Mouse (Mus musculus): ENCODE data around the gene Ptgr1. TPM values are rescaled to one million over a fixed set of nuclear protein-coding genes. Genes with fewer than 3 reads are reported as not detected.

Ptgr1 gene
- polyA plus RNA-seq (2012; fragmentation: generic; extraction: Trizol) = 20.6 TPM

DNA sequence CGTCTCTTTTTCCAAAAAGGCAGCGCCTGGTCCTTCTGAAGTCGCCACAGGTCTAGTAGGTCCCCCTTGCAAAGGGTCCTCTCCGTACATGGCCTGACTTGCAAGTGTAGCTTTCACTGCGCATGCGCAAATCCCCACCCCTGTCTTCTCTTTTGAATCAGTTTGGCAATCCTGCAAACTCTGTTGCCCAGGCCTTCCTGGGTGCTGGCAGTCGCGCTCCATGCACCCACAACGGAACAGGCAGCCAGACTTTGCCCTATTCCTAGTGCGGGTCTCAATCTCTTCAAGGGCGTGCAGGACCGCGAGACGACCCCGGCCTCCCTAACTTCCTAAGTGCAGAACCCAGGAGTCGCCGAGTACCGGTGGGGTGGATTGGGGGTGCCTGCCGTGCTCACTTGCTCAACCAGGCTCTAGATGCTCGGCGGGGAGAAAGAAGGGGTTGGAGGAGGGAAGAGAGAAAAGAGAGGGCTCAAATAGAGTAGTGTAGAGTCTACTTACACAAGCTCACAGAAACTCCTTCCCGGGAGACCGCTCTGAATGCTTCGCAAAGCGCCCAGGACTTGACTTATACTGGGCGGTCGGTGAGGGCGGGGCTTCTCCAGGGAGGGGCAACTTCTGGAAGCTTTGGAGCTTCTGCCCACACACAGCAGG lies at the start of gene Ptgr1:
Gene Ptgr1, minus strand, starts transcription at position 580 of the 651 bp plus-strand sequence.
- peak within 1 kb of the TSS; percentile 68 for H3K4me2 ChIP-seq (ENCODE audit: low read depth)
- H3K79me2 ChIP-seq (ENCODE audit: control insufficient read depth, insufficient read depth) = no peaks in the 10 kb centered on the region
- peak within 1 kb of the TSS; percentile 35 for H3K4me3 ChIP-seq

DNA sequence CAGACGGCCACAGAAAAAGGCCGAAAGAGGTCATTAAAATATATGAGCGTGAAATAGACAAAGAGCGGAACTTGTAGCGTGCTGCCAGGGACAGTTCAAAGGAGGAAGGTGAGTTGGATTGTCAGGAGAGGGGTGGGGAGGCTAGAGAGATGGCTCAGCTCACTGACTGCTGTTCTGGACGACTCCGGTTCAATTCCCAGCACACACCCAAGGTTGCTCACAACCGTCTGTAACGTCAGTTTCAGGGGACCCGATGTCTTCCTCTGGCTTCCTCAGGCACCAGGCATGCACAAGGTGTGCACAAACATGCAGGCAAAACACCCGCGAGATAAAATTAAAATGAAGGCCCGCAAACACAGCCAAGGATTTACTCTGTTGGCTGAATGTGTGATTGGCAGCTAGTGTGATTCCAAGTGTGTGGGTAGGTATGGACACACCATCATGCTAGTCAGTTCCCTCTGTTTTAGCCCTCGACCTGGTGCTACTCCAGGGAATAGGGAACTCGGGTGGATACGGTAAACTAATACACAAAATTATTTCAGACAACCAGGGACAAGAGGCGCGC lies 48.9 kb upstream of the Ptgr1 start:
- H3K79me2 ChIP-seq (ENCODE audit: control insufficient read depth, insufficient read depth) = peaks cover 20% of the 10 kb centered on the region
- H3K4me2 ChIP-seq (ENCODE audit: low read depth) = peak overlapping the region; percentile 82
- TF ChIP-seq POLR2A (IDR thresholded peaks at IDR 0.05; ENCODE audit: insufficient read length, low read depth) (no peak), MAX (IDR thresholded peaks at IDR 0.05; ENCODE audit: low read depth) (no peak), E2F4 (IDR thresholded peaks at IDR 0.05; ENCODE audit: insufficient read depth) (no peak), CEBPB (IDR thresholded peaks at IDR 0.05; ENCODE audit: insufficient read depth, poor library complexity, severe bottlenecking) (no peak), POLR2AphosphoS2 (IDR thresholded peaks at IDR 0.05; ENCODE audit: insufficient read length, low read depth) (no peak), TCF12 (IDR thresholded peaks at IDR 0.05; ENCODE audit: insufficient read depth, poor library complexity, severe bottlenecking) (no peak), USF1 (IDR thresholded peaks at IDR 0.05; ENCODE audit: low read depth) (no peak), MYOG (IDR thresholded peaks at IDR 0.05; ENCODE audit: control insufficient read depth in 1 of 3, insufficient read depth in 1 of 3, insufficient read length in 2 of 3, low read depth in 2 of 3) (no peak), TCF3 (IDR thresholded peaks at IDR 0.05; ENCODE audit: insufficient read length, low read depth) (no peak)
- peaks cover 9% of the 10 kb centered on the region for H3K36me3 ChIP-seq (ENCODE audit: control insufficient read depth, insufficient read depth)
- peak overlapping the region; percentile 8 for H3ac ChIP-seq (ENCODE audit: control insufficient read depth, insufficient read length)
- peak overlapping the region; percentile 36 for H3K4me3 ChIP-seq
- no peaks in the 10 kb centered on the region for H3K27me3 ChIP-seq (ENCODE audit: control insufficient read depth, insufficient read depth, insufficient read length)

More for the DNA sequence above, at the start of gene Ptgr1:
- no peaks in the 10 kb centered on the region for H3K36me3 ChIP-seq (ENCODE audit: control insufficient read depth, insufficient read depth)
- TF ChIP-seq POLR2A (IDR thresholded peaks at IDR 0.05; ENCODE audit: insufficient read length, low read depth) = peak; percentile 12
- no peak for TF ChIP-seq TCF3 (IDR thresholded peaks at IDR 0.05; ENCODE audit: insufficient read length, low read depth)
- H3ac ChIP-seq (ENCODE audit: control insufficient read depth, insufficient read length) = peak within 1 kb of the TSS; percentile 18
- H3K27me3 ChIP-seq (ENCODE audit: control insufficient read depth, insufficient read depth, insufficient read length) = no peaks in the 10 kb centered on the region

DNA sequence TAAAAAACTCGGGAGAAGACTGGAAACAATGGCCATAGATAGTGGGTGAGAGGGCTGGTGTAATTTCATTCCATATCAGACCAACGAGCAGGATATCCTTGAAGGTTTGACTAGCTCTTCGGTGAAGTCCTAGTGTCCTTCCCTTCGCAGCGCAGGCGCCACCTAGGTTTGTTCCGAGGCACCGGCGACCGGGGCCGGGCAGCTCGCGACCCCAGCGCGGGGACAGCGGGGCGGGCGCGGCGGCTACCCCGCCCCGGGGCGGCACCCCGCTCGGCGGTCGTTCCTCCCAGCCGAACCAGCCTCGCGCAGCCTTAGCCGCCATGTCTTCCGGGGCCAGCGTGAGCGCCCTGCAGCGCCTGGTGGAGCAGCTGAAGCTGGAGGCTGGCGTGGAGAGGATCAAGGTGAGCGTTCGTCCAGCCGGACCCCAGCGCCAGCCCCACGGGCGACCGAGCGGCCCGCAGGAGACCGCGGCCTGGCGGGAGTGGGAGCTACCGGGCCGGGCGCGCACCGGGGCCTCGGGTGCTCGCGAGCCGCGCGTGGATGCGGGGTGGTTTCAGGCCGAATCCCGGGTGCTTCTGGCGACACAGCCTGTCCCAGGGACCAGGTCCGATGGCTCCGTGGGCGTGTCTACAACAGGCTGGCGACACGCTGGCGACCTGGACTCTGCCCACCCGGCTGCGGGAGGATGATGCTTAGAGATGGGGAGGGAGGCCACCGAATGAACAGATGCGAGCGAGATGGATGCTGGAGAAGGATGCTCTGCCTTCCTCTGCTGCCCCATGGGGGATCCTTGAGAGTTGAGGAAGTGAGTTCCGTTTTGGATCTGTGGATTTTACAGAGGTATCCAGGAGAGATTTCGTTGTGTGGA lies 48.2 kb upstream of the Ptgr1 start, which contains the start of gene Gng10:
Gene Gng10, plus strand, starts transcription at position 171 of the 868 bp plus-strand sequence.
- Histone ChIP-seq H3K27me3 (ENCODE audit: control insufficient read depth, insufficient read depth, insufficient read length) (no peaks in the 10 kb centered on the region), H3K79me2 (ENCODE audit: control insufficient read depth, insufficient read depth) (peaks cover 20% of the 10 kb centered on the region), H3K36me3 (ENCODE audit: control insufficient read depth, insufficient read depth) (peaks cover 7% of the 10 kb centered on the region), H3ac (ENCODE audit: control insufficient read depth, insufficient read length) (peak within 1 kb of the TSS; percentile 8), H3K4me2 (ENCODE audit: low read depth) (peak within 1 kb of the TSS; percentile 87), H3K4me3 (peak within 1 kb of the TSS; percentile 36)
- TF ChIP-seq USF1 (IDR thresholded peaks at IDR 0.05; ENCODE audit: low read depth) (no peak), CEBPB (IDR thresholded peaks at IDR 0.05; ENCODE audit: insufficient read depth, poor library complexity, severe bottlenecking) (no peak), TCF12 (IDR thresholded peaks at IDR 0.05; ENCODE audit: insufficient read depth, poor library complexity, severe bottlenecking) (no peak), SRF (IDR thresholded peaks at IDR 0.05; ENCODE audit: control insufficient read depth, insufficient read length, low read depth) (no peak), TCF3 (IDR thresholded peaks at IDR 0.05; ENCODE audit: insufficient read length, low read depth) (no peak), MYOG (IDR thresholded peaks at IDR 0.05; ENCODE audit: control insufficient read depth in 1 of 3, insufficient read depth in 1 of 3, insufficient read length in 2 of 3, low read depth in 2 of 3) (peak in 1 of 3 experiments; percentile 1), MAX (IDR thresholded peaks at IDR 0.05; ENCODE audit: low read depth) (no peak), POLR2AphosphoS2 (IDR thresholded peaks at IDR 0.05; ENCODE audit: insufficient read length, low read depth) (no peak), REST (IDR thresholded peaks at IDR 0.05; ENCODE audit: insufficient read depth, insufficient read length) (no peak), E2F4 (IDR thresholded peaks at IDR 0.05; ENCODE audit: insufficient read depth) (no peak), POLR2A (IDR thresholded peaks at IDR 0.05; ENCODE audit: insufficient read length, low read depth) (peak; percentile 82), MYOD1 (IDR thresholded peaks at IDR 0.05; ENCODE audit: control insufficient read depth in 1 of 3, insufficient read length in 2 of 3, low read depth in 2 of 3) (no peak)

DNA sequence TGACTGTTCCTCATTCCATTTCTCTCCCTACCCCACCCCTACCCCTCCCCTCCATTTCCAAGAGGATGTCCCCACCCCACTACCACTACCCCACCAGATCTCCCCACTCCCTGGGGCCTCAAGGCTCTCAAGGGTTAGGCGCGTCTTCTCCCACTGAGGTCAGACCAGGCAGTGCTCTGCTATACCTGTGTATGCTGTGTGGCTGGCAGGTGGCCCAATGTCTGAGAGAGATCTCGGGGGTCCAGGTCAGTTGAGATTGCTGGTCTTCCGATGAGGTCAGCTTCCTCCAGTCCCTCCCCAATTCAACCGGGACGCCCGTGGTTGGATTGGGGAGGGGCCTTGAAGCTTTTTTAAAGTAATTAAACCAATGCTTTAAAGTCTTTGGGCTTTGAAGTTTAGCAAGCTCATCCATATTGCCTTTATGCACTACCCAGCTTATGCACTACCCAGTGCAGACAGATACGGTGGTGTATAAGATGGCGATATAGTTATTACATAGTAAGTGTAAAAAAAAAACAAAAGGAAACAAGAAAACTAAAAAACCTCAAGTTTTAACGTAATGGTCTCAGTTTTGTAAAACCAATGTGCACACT lies 47.5 kb upstream of the Ptgr1 start:
- peaks cover under 1% of the 10 kb centered on the region for H3K36me3 ChIP-seq (ENCODE audit: control insufficient read depth, insufficient read depth)
- H3K4me3 ChIP-seq = peak overlapping the region; percentile 36
- peaks cover 20% of the 10 kb centered on the region for H3K79me2 ChIP-seq (ENCODE audit: control insufficient read depth, insufficient read depth)

More for the DNA sequence above, 47.5 kb upstream of the Ptgr1 start:
- Histone ChIP-seq H3ac (ENCODE audit: control insufficient read depth, insufficient read length) (peak overlapping the region; percentile 8), H3K27me3 (ENCODE audit: control insufficient read depth, insufficient read depth, insufficient read length) (no peaks in the 10 kb centered on the region), H3K4me2 (ENCODE audit: low read depth) (peak overlapping the region; percentile 87)
- no peak for TF ChIP-seq TCF12 (IDR thresholded peaks at IDR 0.05; ENCODE audit: insufficient read depth, poor library complexity, severe bottlenecking)

All from myocyte (in vitro differentiated cells).